Mouse (Mus musculus): ENCODE results near the gene Brinp3.

- TF ChIP-seq CTCF (IDR thresholded peaks at IDR 0.05; ENCODE audit: low read depth) (no peak), EP300 (IDR thresholded peaks at IDR 0.05; ENCODE audit: low read depth) (no peak)
These were observed 4.2 kb downstream of the Brinp3 start for GRCm38 (mm10) chr1:146498780-146499114.

Measured in liver, embryonic 14.5 days (tissue).